Mouse (Mus musculus): ENCODE measurements at regions not wholly inside any gene's neighbourhood (a gene's known extent, or its start where the extent isn't known, plus 50 kb on each side); places are given as distances from the start of the nearest gene placed in this dataset.

- DNase-seq (ENCODE audit: low spot score) (no peak), ATAC-seq (ENCODE audit: insufficient read depth, low read depth) (no peak)
- no peak overlapping the region for H3K27ac ChIP-seq (ENCODE audit: low read depth)
- no peak overlapping the region for H3K9ac ChIP-seq (replicated peaks; ENCODE audit: low read depth, low read length)
- H3K27me3 ChIP-seq (ENCODE audit: control insufficient read depth, insufficient read depth, low read length): no peaks in the 10 kb centered on the region
- H3K4me1 ChIP-seq (ENCODE audit: control insufficient read depth, insufficient read depth): no peaks in the 10 kb centered on the region
- H3K9me3 ChIP-seq (replicated peaks; ENCODE audit: control insufficient read depth, low read length): no peaks in the 10 kb centered on the region
- TF ChIP-seq CTCF (IDR thresholded peaks at IDR 0.05; ENCODE audit: low read depth): no peak
- no peak for TF ChIP-seq EP300 (IDR thresholded peaks at IDR 0.05; ENCODE audit: low read depth)
- H3K4me2 ChIP-seq (ENCODE audit: low read depth, low read length): no peak overlapping the region
- H3K36me3 ChIP-seq (replicated peaks; ENCODE audit: control insufficient read depth, insufficient read depth, low read length): no peaks in the 10 kb centered on the region
- WGBS: 24% methylated on average over 1 of the region's 1 CpGs
- H3K4me3 ChIP-seq (ENCODE audit: low read depth, low read length): no peak overlapping the region
These were observed 665.6 kb downstream of the Bcl11a start for GRCm38 (mm10) chr11:24743439-24743838.

- Histone ChIP-seq H3K4me2 (ENCODE audit: low read depth, low read length) (no peak overlapping the region), H3K9ac (replicated peaks; ENCODE audit: low read depth, low read length) (no peak overlapping the region), H3K36me3 (replicated peaks; ENCODE audit: control insufficient read depth, insufficient read depth, low read length) (no peaks in the 10 kb centered on the region), H3K4me3 (ENCODE audit: low read depth, low read length) (no peak overlapping the region), H3K27me3 (ENCODE audit: control insufficient read depth, insufficient read depth, low read length) (no peaks in the 10 kb centered on the region), H3K9me3 (replicated peaks; ENCODE audit: control insufficient read depth, low read length) (no peaks in the 10 kb centered on the region), H3K4me1 (ENCODE audit: control insufficient read depth, insufficient read depth) (no peaks in the 10 kb centered on the region), H3K27ac (ENCODE audit: low read depth) (no peak overlapping the region)
- WGBS: 41% methylated on average over 4 of the region's 4 CpGs
- no peak for ATAC-seq (ENCODE audit: insufficient read depth, low read depth)
- TF ChIP-seq CTCF (IDR thresholded peaks at IDR 0.05; ENCODE audit: low read depth) (no peak), EP300 (IDR thresholded peaks at IDR 0.05; ENCODE audit: low read depth) (no peak)
- no peak for DNase-seq (ENCODE audit: low spot score)
These were observed 668.0 kb downstream of the Bcl11a start for GRCm38 (mm10) chr11:24745841-24746240.

- Histone ChIP-seq H3K27ac (ENCODE audit: low read depth) (no peak overlapping the region), H3K9ac (replicated peaks; ENCODE audit: low read depth, low read length) (no peak overlapping the region), H3K4me3 (ENCODE audit: low read depth, low read length) (no peak overlapping the region), H3K36me3 (replicated peaks; ENCODE audit: control insufficient read depth, insufficient read depth, low read length) (no peaks in the 10 kb centered on the region), H3K4me2 (ENCODE audit: low read depth, low read length) (no peak overlapping the region), H3K9me3 (replicated peaks; ENCODE audit: control insufficient read depth, low read length) (no peaks in the 10 kb centered on the region), H3K4me1 (ENCODE audit: control insufficient read depth, insufficient read depth) (no peaks in the 10 kb centered on the region), H3K27me3 (ENCODE audit: control insufficient read depth, insufficient read depth, low read length) (no peaks in the 10 kb centered on the region)
- 23% methylated on average over 7 of the region's 7 CpGs for WGBS
- DNase-seq (ENCODE audit: low spot score): peak; percentile 26
- TF ChIP-seq EP300 (IDR thresholded peaks at IDR 0.05; ENCODE audit: low read depth) (0 out of 2 replicates have a peak, but pooled peaks have one; percentile 36), CTCF (IDR thresholded peaks at IDR 0.05; ENCODE audit: low read depth) (no peak)
- peak; percentile 57; the same call in 1 of the 2 replicates for ATAC-seq (ENCODE audit: insufficient read depth, low read depth)
These were observed 672.4 kb downstream of the Bcl11a start for GRCm38 (mm10) chr11:24750144-24750779.

GRCm38 (mm10) chr11:24758130-24758529 lies 680.3 kb downstream of the Bcl11a start:
- H3K27me3 ChIP-seq (ENCODE audit: control insufficient read depth, insufficient read depth, low read length): no peaks in the 10 kb centered on the region
- H3K9me3 ChIP-seq (replicated peaks; ENCODE audit: control insufficient read depth, low read length): no peaks in the 10 kb centered on the region
- H3K4me1 ChIP-seq (ENCODE audit: control insufficient read depth, insufficient read depth): no peaks in the 10 kb centered on the region
- DNase-seq (ENCODE audit: low spot score) (no peak), ATAC-seq (ENCODE audit: insufficient read depth, low read depth) (no peak)
- no peak overlapping the region for H3K27ac ChIP-seq (ENCODE audit: low read depth)
- no peaks in the 10 kb centered on the region for H3K36me3 ChIP-seq (replicated peaks; ENCODE audit: control insufficient read depth, insufficient read depth, low read length)
- no peak overlapping the region for H3K4me3 ChIP-seq (ENCODE audit: low read depth, low read length)
- TF ChIP-seq EP300 (IDR thresholded peaks at IDR 0.05; ENCODE audit: low read depth): no peak
- TF ChIP-seq CTCF (IDR thresholded peaks at IDR 0.05; ENCODE audit: low read depth): no peak
- no peak overlapping the region for H3K4me2 ChIP-seq (ENCODE audit: low read depth, low read length)
- no peak overlapping the region for H3K9ac ChIP-seq (replicated peaks; ENCODE audit: low read depth, low read length)

- WGBS: 59% methylated on average over 7 of the region's 7 CpGs
These were observed 705.6 kb downstream of the Bcl11a start for GRCm38 (mm10) chr11:24783470-24783869.

GRCm38 (mm10) chr11:24789120-24789519 lies 711.3 kb downstream of the Bcl11a start:
- no peak for DNase-seq (ENCODE audit: low spot score)
- Histone ChIP-seq H3K36me3 (replicated peaks; ENCODE audit: control insufficient read depth, insufficient read depth, low read length) (no peaks in the 10 kb centered on the region), H3K27ac (ENCODE audit: low read depth) (peak overlapping the region; percentile 20; the same call in 1 of the 2 replicates), H3K27me3 (ENCODE audit: control insufficient read depth, insufficient read depth, low read length) (no peaks in the 10 kb centered on the region), H3K9ac (replicated peaks; ENCODE audit: low read depth, low read length) (no peak overlapping the region), H3K4me2 (ENCODE audit: low read depth, low read length) (no peak overlapping the region), H3K4me1 (ENCODE audit: control insufficient read depth, insufficient read depth) (no peaks in the 10 kb centered on the region), H3K4me3 (ENCODE audit: low read depth, low read length) (no peak overlapping the region), H3K9me3 (replicated peaks; ENCODE audit: control insufficient read depth, low read length) (no peaks in the 10 kb centered on the region)
- 26% methylated on average over 2 of the region's 2 CpGs for WGBS
- peak; percentile 27; the same call in 1 of the 2 replicates for ATAC-seq (ENCODE audit: insufficient read depth, low read depth)
- TF ChIP-seq CTCF (IDR thresholded peaks at IDR 0.05; ENCODE audit: low read depth) (no peak), EP300 (IDR thresholded peaks at IDR 0.05; ENCODE audit: low read depth) (no peak)

More at GRCm38 (mm10) chr11:24783470-24783869, 705.6 kb downstream of the Bcl11a start:
- Histone ChIP-seq H3K9me3 (replicated peaks; ENCODE audit: control insufficient read depth, low read length) (no peaks in the 10 kb centered on the region), H3K9ac (replicated peaks; ENCODE audit: low read depth, low read length) (no peak overlapping the region), H3K27me3 (ENCODE audit: control insufficient read depth, insufficient read depth, low read length) (no peaks in the 10 kb centered on the region), H3K4me3 (ENCODE audit: low read depth, low read length) (no peak overlapping the region), H3K4me1 (ENCODE audit: control insufficient read depth, insufficient read depth) (no peaks in the 10 kb centered on the region), H3K27ac (ENCODE audit: low read depth) (no peak overlapping the region), H3K36me3 (replicated peaks; ENCODE audit: control insufficient read depth, insufficient read depth, low read length) (no peaks in the 10 kb centered on the region), H3K4me2 (ENCODE audit: low read depth, low read length) (no peak overlapping the region)
- no peak for DNase-seq (ENCODE audit: low spot score)
- ATAC-seq (ENCODE audit: insufficient read depth, low read depth): no peak
- TF ChIP-seq CTCF (IDR thresholded peaks at IDR 0.05; ENCODE audit: low read depth): no peak
